Mouse (Mus musculus) liver, adult 2 months (tissue): Measurements from ENCODE around the gene Vamp8.

Source experiments
- CTCF ChIP-seq: fragments of 200-500 bp; IDR thresholded peaks from 2 replicates; pipeline ENCODE4 v1.5.1; 2011; ENCODE audit warnings: low read depth, low read length, control low read depth
- POLR2A ChIP-seq: fragments of 200-500 bp; IDR thresholded peaks from 2 replicates; pipeline ENCODE4 v1.6.1; 2011; ENCODE audit warnings: low read length, control low read depth; ENCODE audit not compliant: insufficient read depth; ENCODE audit errors: extremely low read depth

DNA sequence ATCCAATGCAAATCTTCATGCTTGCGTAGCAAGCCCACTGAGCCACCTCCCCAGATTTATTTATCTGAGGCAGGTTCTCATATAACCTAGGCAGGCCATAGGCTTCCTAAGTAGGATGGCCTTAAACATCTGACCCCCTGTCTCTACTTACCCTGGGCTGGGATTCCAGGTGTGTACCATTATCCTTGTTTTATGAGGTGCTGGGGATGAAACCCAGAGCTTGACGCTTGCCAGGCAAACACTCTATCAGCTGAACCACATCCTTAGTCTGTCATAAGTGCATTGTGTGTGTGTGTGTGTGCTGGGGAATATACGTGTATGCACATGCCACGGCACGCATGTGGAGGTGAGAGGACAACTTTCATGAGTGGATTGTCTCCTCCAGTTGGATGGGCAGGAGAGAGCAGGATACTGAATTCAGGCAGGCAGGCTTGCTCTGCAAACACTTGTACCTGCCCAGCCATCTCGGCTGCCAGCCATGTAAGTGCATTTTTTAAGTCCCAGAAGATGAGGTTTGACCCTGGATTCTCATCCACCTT, 1.6 kb downstream of the Vamp8 start:
- TF ChIP-seq CTCF (no peak), POLR2A (no peak)
